Mouse (Mus musculus) forebrain, embryonic 14.5 days (tissue): ENCODE results near the gene Sirt1. TPM values are rescaled to one million over a fixed set of nuclear protein-coding genes. Genes with fewer than 3 reads are reported as not detected.

Experiments used
- ATAC-seq: fragments of 200-750 bp; cut with Nextera tagmentation; 2 replicates; pipeline ENCODE4 v1.8.0; 2017; ENCODE audit warnings: mild to moderate bottlenecking, moderate library complexity
- DNase-seq: peaks from one replicate; pipeline ENCODE4 v3.0.0-alpha.2; 2015; ENCODE audit warnings: low spot score
- H3K27ac ChIP-seq: fragments of 300-500 bp; sonication (generic); 2 replicates; pipeline ENCODE4 v1.5.1; 2014; ENCODE audit warnings: low read depth, mild to moderate bottlenecking, control low read depth, low read length, moderate library complexity
- H3K27me3 ChIP-seq: fragments of 300-500 bp; sonication (generic); replicated peaks from 2 replicates; pipeline ENCODE4 v1.6.1; 2014; ENCODE audit warnings: low read length, control low read depth, mixed read lengths; ENCODE audit not compliant: control insufficient read depth, insufficient read depth
- H3K36me3 ChIP-seq: fragments of 300-500 bp; sonication (generic); 2 replicates; pipeline ENCODE4 v1.6.1; 2014; ENCODE audit warnings: low read length, control low read depth; ENCODE audit not compliant: control insufficient read depth, insufficient read depth
- H3K4me1 ChIP-seq: fragments of 300-500 bp; sonication (generic); 2 replicates; pipeline ENCODE4 v1.6.1; 2014; ENCODE audit warnings: antibody characterized with exemption, low read length, control low read depth; ENCODE audit not compliant: control insufficient read depth, insufficient read depth
- H3K4me2 ChIP-seq: fragments of 300-500 bp; sonication (generic); 2 replicates; pipeline ENCODE4 v1.6.1; 2014; ENCODE audit warnings: mild to moderate bottlenecking, control low read depth, low read length
- H3K4me3 ChIP-seq: fragments of 300-500 bp; sonication (generic); 2 replicates; pipeline ENCODE4 v1.5.1; 2014; ENCODE audit warnings: low read depth, low read length, control low read depth
- H3K9ac ChIP-seq: fragments of 300-500 bp; sonication (generic); 2 replicates; pipeline ENCODE4 v1.6.1; 2014; ENCODE audit warnings: mild to moderate bottlenecking, low read length, control low read depth, moderate library complexity
- H3K9me3 ChIP-seq: fragments of 300-500 bp; sonication (generic); replicated peaks from 2 replicates; pipeline ENCODE4 v1.6.1; 2016; ENCODE audit warnings: low read length, control low read depth, mixed read lengths; ENCODE audit not compliant: control insufficient read depth
- WGBS: fragments of 180-500 bp; shearing (Covaris S2); extraction: QIAGEN DNeasy Blood & Tissue Kit; methylation state at CpG from one replicate; pipeline ENCODE4 v1.1.7; 2014; 5-methylcytosine and 5-hydroxymethylcytosine counted together
- polyA plus RNA-seq: library from polyadenylated mRNA; unstranded; fragments of >200 nt; fragmentation: Nextera tagmentation; extraction: Ambion mirVana; gene quantifications from 2 replicates; pipeline ENCODE4 v1.2.1, GENCODE M21; 2014

Sirt1 gene
- polyA plus RNA-seq = 5.6 and 6.2 TPM in 2 replicates

DNA sequence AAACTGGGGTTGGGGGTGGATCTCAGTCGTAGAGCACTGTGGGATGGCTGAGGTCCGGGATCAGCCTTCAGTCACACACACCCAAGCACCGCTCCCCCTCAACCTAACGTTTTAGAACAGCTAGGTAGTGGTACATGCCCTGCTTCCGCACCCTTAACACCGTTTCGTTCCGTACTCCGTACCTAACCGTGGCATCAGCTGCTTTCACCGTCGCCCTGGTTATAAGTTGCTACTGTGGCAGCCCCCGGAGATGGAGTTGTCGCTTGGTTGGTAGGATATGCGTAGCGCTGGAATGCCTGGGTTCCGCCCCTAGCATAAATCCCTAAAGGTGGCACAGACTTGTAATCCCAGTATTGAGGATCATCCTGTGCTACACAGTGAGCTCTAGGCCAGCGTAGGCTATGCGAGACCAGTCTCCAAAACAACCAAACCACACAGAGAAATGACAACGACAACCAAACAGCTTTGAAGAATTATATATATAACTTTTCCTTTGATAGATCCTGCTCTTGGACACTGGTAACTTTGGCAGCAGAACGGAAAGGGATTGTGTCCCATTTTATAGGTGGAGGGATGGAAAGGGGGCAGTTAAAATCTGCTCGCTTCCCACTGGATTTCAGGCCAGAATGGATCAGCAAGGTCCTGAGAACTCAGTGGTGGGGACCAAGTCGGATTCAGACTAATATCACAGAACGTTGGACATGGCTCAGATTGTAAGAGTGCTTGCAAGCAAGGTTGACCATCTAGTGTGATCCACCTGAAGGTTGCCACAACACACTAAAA, at the start of gene Sirt1:
Gene Sirt1, minus strand, starts transcription at position 207 of the 783 bp plus-strand sequence.
- 2% methylated on average over 24 of the region's 24 CpGs for WGBS
- Histone ChIP-seq H3K9me3 (no peaks in the 10 kb centered on the region), H3K36me3 (no peaks in the 10 kb centered on the region), H3K9ac (peak within 1 kb of the TSS; percentile 60), H3K4me3 (peak within 1 kb of the TSS; percentile 54), H3K4me1 (peaks cover 6% of the 10 kb centered on the region), H3K27ac (no peak within 1 kb of the TSS), H3K27me3 (no peaks in the 10 kb centered on the region; the same call in 1 of the 2 replicates), H3K4me2 (peak within 1 kb of the TSS; percentile 80)
- no peak for ATAC-seq
- DNase-seq = no peak

DNA sequence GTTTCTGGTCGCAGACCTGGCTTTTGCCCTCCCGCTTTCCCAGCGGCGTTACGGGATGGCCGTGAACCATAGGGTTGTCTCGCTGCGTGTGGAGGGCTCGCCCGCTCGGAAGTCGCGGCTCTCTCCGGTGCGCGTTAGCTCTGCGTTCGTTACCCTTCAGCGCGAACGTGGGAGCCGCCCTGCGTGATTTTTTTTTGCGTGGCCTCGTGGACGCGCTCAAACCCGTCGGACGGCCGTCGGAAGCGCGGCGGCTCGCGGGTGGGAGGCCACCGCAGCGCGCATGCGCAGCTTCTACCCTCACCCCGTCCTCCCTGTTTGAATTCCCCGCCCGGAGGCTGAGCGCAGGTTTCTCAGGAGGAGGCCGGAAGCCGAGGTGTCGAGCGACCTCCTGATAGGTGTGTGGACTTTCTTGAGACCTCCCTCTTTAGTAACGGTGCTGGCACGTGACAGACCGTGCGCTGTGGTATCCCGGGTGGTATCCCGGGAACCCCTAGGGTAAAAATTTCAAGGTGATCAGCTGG, 48.3 kb upstream of the Sirt1 start, which contains the start of gene Ctnna3:
Gene Ctnna3, plus strand, starts transcription at position 314 of the 521 bp plus-strand sequence.
- Histone ChIP-seq H3K4me1 (no peaks in the 10 kb centered on the region), H3K27ac (peak within 1 kb of the TSS; percentile 55; the same call in 1 of the 2 replicates), H3K27me3 (no peaks in the 10 kb centered on the region), H3K9me3 (no peaks in the 10 kb centered on the region), H3K4me3 (peak within 1 kb of the TSS; percentile 75), H3K36me3 (no peaks in the 10 kb centered on the region), H3K9ac (peak within 1 kb of the TSS; percentile 69), H3K4me2 (peak within 1 kb of the TSS; percentile 60)
- under 1% methylated on average over 55 of the region's 55 CpGs for WGBS
- peak; percentile 97 for ATAC-seq
- DNase-seq = peak; percentile 97

DNA sequence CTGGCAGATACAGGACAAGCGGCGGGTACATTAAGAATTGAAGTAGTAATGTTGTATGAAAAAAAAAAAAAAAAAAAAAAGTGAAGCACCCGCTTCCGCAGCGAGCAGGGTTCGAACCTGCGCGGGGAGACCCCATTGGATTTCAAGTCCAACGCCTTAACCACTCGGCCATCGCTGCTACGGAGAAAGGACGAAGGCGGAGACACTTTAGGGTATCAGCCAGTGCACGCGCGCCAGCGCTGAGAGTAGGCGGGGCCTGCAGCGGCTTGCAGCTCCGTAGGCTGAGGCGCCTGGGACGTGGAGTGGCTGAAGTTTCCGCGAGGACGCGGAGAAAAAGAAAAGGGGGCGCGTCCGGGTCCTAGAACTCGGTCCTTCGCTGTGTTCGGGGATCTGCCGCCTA, 47.9 kb upstream of the Sirt1 start:
- no peaks in the 10 kb centered on the region for H3K27me3 ChIP-seq
- under 1% methylated on average over 33 of the region's 34 CpGs for WGBS
- H3K9ac ChIP-seq = peak overlapping the region; percentile 69
- DNase-seq (peak; percentile 96), ATAC-seq (peak; percentile 94)
- no peaks in the 10 kb centered on the region for H3K4me1 ChIP-seq
- no peaks in the 10 kb centered on the region for H3K36me3 ChIP-seq
- peak overlapping the region; percentile 75 for H3K4me3 ChIP-seq
- no peaks in the 10 kb centered on the region for H3K9me3 ChIP-seq
- H3K4me2 ChIP-seq = peak overlapping the region; percentile 60
- H3K27ac ChIP-seq = peak overlapping the region; percentile 55; the same call in 1 of the 2 replicates

DNA sequence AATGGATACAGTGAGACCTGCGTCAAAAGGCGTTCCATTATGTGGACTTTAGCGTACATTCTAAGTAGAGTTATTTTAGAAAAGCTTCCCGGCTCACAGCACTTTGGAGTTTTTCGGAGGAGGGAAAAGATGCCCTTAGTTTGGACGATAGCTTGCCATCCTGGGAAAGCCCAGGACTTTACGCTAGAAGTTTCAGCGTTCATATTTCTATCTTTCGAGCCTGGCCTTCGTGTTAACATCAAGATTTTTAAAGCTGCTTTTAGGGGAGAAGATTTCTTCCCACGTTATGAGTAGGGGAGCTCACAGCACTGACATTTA, 47.5 kb upstream of the Sirt1 start:
- DNase-seq = no peak
- whole genome bisulfite sequencing = 2% methylated on average over 11 of the region's 11 CpGs
- no peak overlapping the region for H3K27ac ChIP-seq

DNA sequence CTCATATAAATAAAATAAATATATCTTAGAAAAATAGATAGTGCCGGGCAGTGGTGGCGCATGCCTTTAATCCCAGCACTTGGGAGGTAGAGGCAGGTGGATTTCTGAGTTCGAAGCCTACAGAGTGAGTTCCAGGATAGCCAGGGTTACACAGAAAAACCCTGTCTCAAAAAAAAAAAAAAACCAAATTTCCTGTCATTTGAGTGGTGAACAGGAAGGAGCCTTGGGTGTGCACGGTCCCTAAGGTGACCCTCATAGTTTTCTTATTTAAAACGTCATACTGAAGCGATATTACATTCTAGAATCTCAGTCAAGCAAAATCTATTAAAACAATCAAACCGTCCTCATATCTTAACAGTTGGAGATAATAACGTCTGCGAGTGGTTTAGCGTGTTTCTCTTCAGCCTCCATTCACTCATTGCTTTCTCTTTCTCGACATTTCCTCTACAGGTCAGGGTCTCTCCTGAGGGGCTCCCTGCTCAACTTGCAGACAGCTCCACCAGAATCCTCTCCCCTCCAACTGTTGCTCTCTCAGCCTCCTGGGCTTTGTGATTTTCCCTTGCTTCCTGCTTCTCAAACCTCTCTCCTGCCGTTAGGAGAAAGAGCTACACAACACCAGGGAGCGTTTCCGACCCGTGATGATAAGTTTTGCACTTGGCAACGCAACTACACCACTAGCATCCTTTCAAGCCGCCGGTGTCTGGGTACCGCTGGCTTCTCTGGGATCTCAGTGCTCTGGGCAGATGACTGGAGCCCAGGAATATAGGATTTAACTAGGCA, 46.9 kb upstream of the Sirt1 start:
- no peaks in the 10 kb centered on the region for H3K36me3 ChIP-seq
- 25% methylated on average over 19 of the region's 19 CpGs for WGBS
- no peaks in the 10 kb centered on the region for H3K27me3 ChIP-seq
- H3K9me3 ChIP-seq = no peaks in the 10 kb centered on the region
- H3K4me3 ChIP-seq = peak overlapping the region; percentile 75
- no peaks in the 10 kb centered on the region for H3K4me1 ChIP-seq
- peak overlapping the region; percentile 60 for H3K4me2 ChIP-seq
- no peak for ATAC-seq
- no peak overlapping the region for H3K27ac ChIP-seq
- peak overlapping the region; percentile 61 for H3K9ac ChIP-seq
- DNase-seq = peak; percentile 56

More for the DNA sequence above, 47.5 kb upstream of the Sirt1 start:
- no peaks in the 10 kb centered on the region for H3K36me3 ChIP-seq
- H3K4me3 ChIP-seq = peak overlapping the region; percentile 75
- H3K4me1 ChIP-seq = no peaks in the 10 kb centered on the region
- H3K27me3 ChIP-seq = no peaks in the 10 kb centered on the region
- H3K4me2 ChIP-seq = peak overlapping the region; percentile 60
- H3K9me3 ChIP-seq = no peaks in the 10 kb centered on the region
- H3K9ac ChIP-seq = peak overlapping the region; percentile 61
- no peak for ATAC-seq

DNA sequence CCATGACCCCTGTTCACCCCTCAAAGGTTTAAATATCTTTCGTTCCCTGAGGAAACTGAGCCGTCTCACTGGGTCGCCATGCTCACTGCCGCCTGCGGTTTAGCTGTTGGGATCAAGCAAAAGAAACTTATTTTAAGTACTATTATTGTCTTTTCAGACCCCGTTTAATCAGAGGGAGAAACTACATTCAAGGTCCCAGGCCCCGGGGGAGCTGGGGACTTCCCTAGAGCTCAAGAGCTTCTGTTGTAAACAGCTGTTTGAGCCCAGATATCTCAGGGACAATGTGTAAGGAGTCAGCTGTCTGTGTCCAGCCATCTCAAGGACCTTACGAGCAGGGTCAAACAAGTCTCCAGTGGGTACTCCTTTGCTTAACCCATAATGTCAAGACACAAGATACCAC, 45.6 kb upstream of the Sirt1 start:
- H3K27ac ChIP-seq = no peak overlapping the region
- no peaks in the 10 kb centered on the region for H3K4me1 ChIP-seq
- no peak for ATAC-seq
- H3K4me3 ChIP-seq = no peak overlapping the region
- no peaks in the 10 kb centered on the region for H3K36me3 ChIP-seq
- DNase-seq = no peak
- no peaks in the 10 kb centered on the region for H3K9me3 ChIP-seq
- WGBS = 82% methylated on average over 8 of the region's 8 CpGs
- no peaks in the 10 kb centered on the region for H3K27me3 ChIP-seq
- no peak overlapping the region for H3K9ac ChIP-seq
- H3K4me2 ChIP-seq = no peak overlapping the region

DNA sequence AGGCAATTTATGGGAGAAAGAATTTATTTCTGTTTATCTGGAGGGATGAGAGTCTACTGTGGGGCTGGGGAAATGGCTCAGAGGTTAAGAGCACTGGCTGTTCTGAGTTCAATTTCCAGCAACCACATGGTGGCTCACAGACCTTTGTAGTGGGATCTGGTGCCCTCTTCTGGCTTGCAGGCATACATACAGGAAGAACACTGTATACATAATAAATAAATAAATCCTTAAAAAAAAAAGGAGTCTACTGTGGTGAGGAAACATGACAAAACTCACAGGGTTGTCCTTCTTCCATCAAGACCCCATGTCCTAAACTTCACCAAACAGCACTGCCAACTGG, 42.9 kb upstream of the Sirt1 start:
- Histone ChIP-seq H3K27ac (no peak overlapping the region), H3K9me3 (no peaks in the 10 kb centered on the region), H3K27me3 (no peaks in the 10 kb centered on the region), H3K9ac (no peak overlapping the region), H3K4me2 (no peak overlapping the region), H3K4me3 (no peak overlapping the region), H3K4me1 (no peaks in the 10 kb centered on the region), H3K36me3 (no peaks in the 10 kb centered on the region)
- DNase-seq = peak; percentile 34
- ATAC-seq = no peak

DNA sequence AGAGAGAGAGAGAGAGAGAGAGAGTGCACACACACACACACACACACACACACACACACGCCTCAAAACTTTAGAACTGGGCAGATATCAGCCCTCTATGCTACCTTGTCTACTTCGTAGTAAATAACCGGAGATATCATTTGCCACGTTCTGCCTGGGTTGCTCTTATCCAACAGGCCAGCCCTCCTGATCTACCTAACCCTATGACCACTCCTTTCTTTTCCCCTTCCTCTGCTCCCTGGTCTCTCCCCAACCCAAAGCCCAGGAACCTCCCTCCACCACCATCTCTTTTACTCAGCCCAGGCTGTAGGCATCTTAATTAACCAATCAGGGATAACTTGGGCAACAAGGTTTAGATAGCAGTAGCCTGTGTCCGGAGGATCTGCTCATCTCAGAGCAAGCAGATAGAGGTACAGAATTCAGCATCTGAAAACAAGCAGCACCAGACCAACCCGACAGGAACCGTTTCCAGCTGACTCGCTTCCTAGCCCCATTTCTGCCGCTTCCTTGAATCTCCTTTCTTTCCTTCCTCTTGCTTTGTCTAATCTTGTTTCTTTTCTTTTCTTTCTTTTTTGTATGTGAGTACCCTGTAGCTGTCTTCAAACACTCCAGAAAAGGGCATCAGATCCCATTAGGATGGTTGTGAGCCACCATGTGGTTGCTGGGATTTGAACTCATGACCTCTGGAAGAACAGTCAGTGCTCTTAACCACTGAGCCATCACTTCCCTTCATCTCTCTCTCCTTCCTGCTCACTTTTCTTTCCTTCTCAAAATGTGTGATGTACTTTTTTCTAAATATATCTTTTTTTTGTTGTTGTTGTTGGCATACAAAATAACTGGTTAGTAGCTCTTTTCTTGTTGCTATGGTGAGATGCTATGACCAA, 42.3 kb upstream of the Sirt1 start:
- DNase-seq (no peak), ATAC-seq (no peak)
- Histone ChIP-seq H3K36me3 (no peaks in the 10 kb centered on the region), H3K9ac (no peak overlapping the region), H3K4me3 (no peak overlapping the region), H3K27ac (no peak overlapping the region), H3K4me2 (no peak overlapping the region), H3K4me1 (no peaks in the 10 kb centered on the region), H3K27me3 (no peaks in the 10 kb centered on the region), H3K9me3 (no peaks in the 10 kb centered on the region)
- WGBS = 81% methylated on average over 9 of the region's 9 CpGs
